Mouse (Mus musculus) kidney, embryonic 15.5 days (tissue): ENCODE measurements around the gene Slc35f6. TPM values are rescaled to one million over a fixed set of nuclear protein-coding genes. Genes with fewer than 3 reads are reported as not detected.

ENCODE experiments used
- ATAC-seq: fragments of 200-750 bp; cut with Nextera tagmentation; replicated peaks from 2 replicates; pipeline ENCODE4 v1.8.0; 2017; ENCODE audit warnings: moderate TSS enrichment; ENCODE audit not compliant: low FRiP score
- H3K27ac ChIP-seq: fragments of 300-500 bp; sonication (generic); 2 replicates; pipeline ENCODE4 v1.5.1; 2015; ENCODE audit warnings: mild to moderate bottlenecking, inconsistent platforms
- H3K27me3 ChIP-seq: fragments of 300-500 bp; sonication (generic); 2 replicates; pipeline ENCODE4 v1.6.1; 2015; ENCODE audit warnings: inconsistent platforms
- H3K36me3 ChIP-seq: fragments of 300-500 bp; sonication (generic); 2 replicates; pipeline ENCODE4 v1.6.1; 2015; ENCODE audit warnings: inconsistent platforms
- H3K4me1 ChIP-seq: fragments of 300-500 bp; sonication (generic); 2 replicates; pipeline ENCODE4 v1.6.1; 2015; ENCODE audit warnings: inconsistent platforms
- H3K4me2 ChIP-seq: fragments of 300-500 bp; sonication (generic); 2 replicates; pipeline ENCODE4 v1.6.1; 2015; ENCODE audit warnings: moderate library complexity, mild to moderate bottlenecking, inconsistent platforms
- H3K4me3 ChIP-seq: fragments of 300-500 bp; sonication (generic); replicated peaks from 2 replicates; pipeline ENCODE4 v1.5.1; 2015; ENCODE audit warnings: mild to moderate bottlenecking, inconsistent platforms
- H3K9ac ChIP-seq: fragments of 300-500 bp; sonication (generic); 2 replicates; pipeline ENCODE4 v1.6.1; 2015; ENCODE audit warnings: mild to moderate bottlenecking, inconsistent platforms
- H3K9me3 ChIP-seq: fragments of 300-500 bp; sonication (generic); replicated peaks from 2 replicates; pipeline ENCODE4 v1.6.1; 2016; ENCODE audit warnings: inconsistent platforms
- WGBS: fragments of 180-500 bp; shearing (Covaris S2); methylation state at CpG from one replicate; pipeline ENCODE4 v1.1.7; 2015; ENCODE audit warnings: mixed read lengths; 5-methylcytosine and 5-hydroxymethylcytosine counted together
- polyA plus RNA-seq: library from polyadenylated mRNA; unstranded; fragments of >200 nt; fragmentation: Nextera tagmentation; extraction: Ambion mirVana; gene quantifications from 2 replicates; pipeline ENCODE4 v1.2.1, GENCODE M21; 2015

Slc35f6 gene
- polyA plus RNA-seq: 25.7 and 27.1 TPM in 2 replicates

GRCm38 (mm10) chr5:30647815-30648560 lies at the start of gene Slc35f6:
Gene Slc35f6, plus strand, starts transcription at chr5:30647933.
- H3K27me3 ChIP-seq: no peaks in the 10 kb centered on the region
- H3K4me1 ChIP-seq: peaks cover 23% of the 10 kb centered on the region
- under 1% methylated on average over 38 of the region's 38 CpGs for WGBS
- peaks cover 6% of the 10 kb centered on the region; the same call in 1 of the 2 replicates for H3K36me3 ChIP-seq
- ATAC-seq: peak; percentile 95
- H3K9me3 ChIP-seq: no peaks in the 10 kb centered on the region
- H3K9ac ChIP-seq: peak within 1 kb of the TSS; percentile 75
- peak within 1 kb of the TSS; percentile 72 for H3K27ac ChIP-seq
- peak within 1 kb of the TSS; percentile 87 for H3K4me2 ChIP-seq
- H3K4me3 ChIP-seq: peak within 1 kb of the TSS; percentile 91

DNA sequence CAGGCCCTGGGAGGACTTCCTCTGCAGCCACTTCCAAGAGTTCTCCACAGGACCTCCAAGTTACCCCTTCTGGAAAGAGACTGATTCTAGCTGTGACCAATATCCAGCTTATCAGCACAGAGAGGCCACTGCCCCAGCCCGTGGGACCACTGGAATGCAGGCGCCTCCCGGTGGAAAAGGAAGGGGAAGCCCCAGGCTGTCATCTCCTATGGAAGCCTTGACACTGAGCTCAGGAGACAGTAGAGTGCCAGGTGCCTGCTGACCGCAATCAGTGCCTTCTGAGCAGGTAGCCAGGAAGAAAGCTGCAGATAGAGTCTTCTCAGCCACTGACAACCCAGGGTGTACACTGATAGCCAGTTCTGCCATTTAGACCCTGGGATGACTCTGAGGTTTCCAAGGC lies 46.3 kb upstream of the Slc35f6 start:
- Histone ChIP-seq H3K4me3 (no peak overlapping the region), H3K9ac (no peak overlapping the region), H3K27me3 (peaks cover 6% of the 10 kb centered on the region; the same call in 1 of the 2 replicates), H3K27ac (no peak overlapping the region), H3K4me2 (no peak overlapping the region), H3K36me3 (no peaks in the 10 kb centered on the region), H3K4me1 (peaks cover 1% of the 10 kb centered on the region; the same call in 1 of the 2 replicates), H3K9me3 (no peaks in the 10 kb centered on the region)
- WGBS: 43% methylated on average over 4 of the region's 4 CpGs
- no peak for ATAC-seq

GRCm38 (mm10) chr5:30603255-30603654 lies 44.5 kb upstream of the Slc35f6 start:
- Histone ChIP-seq H3K4me3 (no peak overlapping the region), H3K27ac (no peak overlapping the region), H3K9me3 (no peaks in the 10 kb centered on the region), H3K4me2 (no peak overlapping the region), H3K36me3 (no peaks in the 10 kb centered on the region), H3K9ac (no peak overlapping the region), H3K27me3 (peaks cover 6% of the 10 kb centered on the region; the same call in 1 of the 2 replicates), H3K4me1 (peaks cover 9% of the 10 kb centered on the region)
- no peak for ATAC-seq
- WGBS: 67% methylated on average over 3 of the region's 3 CpGs

- Histone ChIP-seq H3K27ac (no peak overlapping the region), H3K4me3 (no peak overlapping the region), H3K27me3 (peaks cover 6% of the 10 kb centered on the region; the same call in 1 of the 2 replicates), H3K4me2 (no peak overlapping the region), H3K4me1 (peaks cover 9% of the 10 kb centered on the region), H3K9me3 (no peaks in the 10 kb centered on the region), H3K36me3 (no peaks in the 10 kb centered on the region), H3K9ac (no peak overlapping the region)
- ATAC-seq: no peak
- whole genome bisulfite sequencing: 49% methylated on average over 4 of the region's 4 CpGs
These were observed 43.8 kb upstream of the Slc35f6 start for GRCm38 (mm10) chr5:30603926-30604325.

DNA sequence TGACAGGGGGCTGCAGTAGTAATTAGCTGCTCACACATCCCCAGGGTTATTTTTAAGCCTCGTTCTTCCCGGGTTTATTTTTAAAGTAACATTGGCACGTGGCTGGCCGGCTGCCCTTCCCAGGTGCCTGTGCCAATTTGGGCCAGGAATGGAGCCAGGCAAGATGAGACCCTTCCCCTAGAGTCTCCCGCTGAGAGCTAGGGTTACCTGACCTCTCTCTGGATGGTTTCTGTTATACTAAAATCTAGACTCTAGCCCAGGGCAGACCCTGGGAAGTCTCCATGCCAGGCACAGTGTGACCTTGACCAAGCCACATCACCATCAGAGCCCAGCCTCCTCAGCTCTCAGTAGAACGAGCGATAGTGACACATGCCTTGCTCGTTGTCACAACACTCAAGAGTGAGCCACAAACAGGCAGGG lies 43.0 kb upstream of the Slc35f6 start:
- Histone ChIP-seq H3K4me3 (no peak overlapping the region), H3K36me3 (no peaks in the 10 kb centered on the region), H3K9ac (no peak overlapping the region), H3K9me3 (no peaks in the 10 kb centered on the region), H3K27me3 (peaks cover 6% of the 10 kb centered on the region; the same call in 1 of the 2 replicates), H3K4me2 (no peak overlapping the region), H3K27ac (no peak overlapping the region), H3K4me1 (peaks cover 9% of the 10 kb centered on the region)
- no peak for ATAC-seq
- WGBS: 76% methylated on average over 8 of the region's 8 CpGs

- H3K36me3 ChIP-seq: no peaks in the 10 kb centered on the region
- ATAC-seq: no peak
- no peak overlapping the region for H3K9ac ChIP-seq
- H3K27ac ChIP-seq: no peak overlapping the region
- no peak overlapping the region for H3K4me2 ChIP-seq
- H3K4me3 ChIP-seq: no peak overlapping the region
- H3K4me1 ChIP-seq: peaks cover 9% of the 10 kb centered on the region
- H3K9me3 ChIP-seq: no peaks in the 10 kb centered on the region
- H3K27me3 ChIP-seq: peaks cover 6% of the 10 kb centered on the region; the same call in 1 of the 2 replicates
- WGBS: 84% methylated on average over 6 of the region's 6 CpGs
These were observed 42.1 kb upstream of the Slc35f6 start for GRCm38 (mm10) chr5:30605649-30606048.

- Histone ChIP-seq H3K4me3 (no peak overlapping the region), H3K9me3 (no peaks in the 10 kb centered on the region), H3K9ac (no peak overlapping the region), H3K27me3 (peaks cover 6% of the 10 kb centered on the region; the same call in 1 of the 2 replicates), H3K4me2 (no peak overlapping the region), H3K27ac (no peak overlapping the region), H3K36me3 (no peaks in the 10 kb centered on the region), H3K4me1 (peaks cover 9% of the 10 kb centered on the region)
- no peak for ATAC-seq
- 55% methylated on average over 16 of the region's 16 CpGs for WGBS
These were observed 41.2 kb upstream of the Slc35f6 start for GRCm38 (mm10) chr5:30606424-30607073.

DNA sequence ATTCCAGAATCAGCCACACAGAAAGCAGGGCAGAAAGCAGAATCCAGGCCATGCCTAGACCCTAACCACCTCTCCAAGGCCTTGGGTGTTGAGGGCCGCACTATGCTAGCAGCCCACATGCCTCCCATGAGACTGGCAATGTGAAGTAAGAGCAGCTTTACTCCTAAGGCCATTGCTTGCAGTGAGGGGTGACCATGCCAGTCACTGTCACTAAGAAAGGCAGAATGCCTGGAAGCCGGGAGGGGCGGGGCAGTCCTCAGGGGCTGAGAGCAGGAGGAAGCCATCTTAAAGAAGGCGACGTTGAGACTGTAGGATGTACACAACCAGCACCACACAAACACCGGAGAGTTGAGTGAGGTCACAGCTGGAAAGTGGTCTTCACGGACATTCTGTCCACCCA lies 38.6 kb upstream of the Slc35f6 start:
- Histone ChIP-seq H3K4me1 (peaks cover 13% of the 10 kb centered on the region), H3K9ac (no peak overlapping the region), H3K27me3 (peaks cover 6% of the 10 kb centered on the region; the same call in 1 of the 2 replicates), H3K4me2 (no peak overlapping the region), H3K27ac (no peak overlapping the region), H3K9me3 (no peaks in the 10 kb centered on the region), H3K36me3 (no peaks in the 10 kb centered on the region), H3K4me3 (no peak overlapping the region)
- no peak for ATAC-seq
- WGBS: 92% methylated on average over 7 of the region's 7 CpGs

GRCm38 (mm10) chr5:30609918-30610645 lies 37.7 kb upstream of the Slc35f6 start:
- ATAC-seq: no peak
- no peak overlapping the region for H3K27ac ChIP-seq
- peaks cover 21% of the 10 kb centered on the region for H3K4me1 ChIP-seq
- H3K4me3 ChIP-seq: no peak overlapping the region
- H3K9me3 ChIP-seq: no peaks in the 10 kb centered on the region
- WGBS: 80% methylated on average over 8 of the region's 8 CpGs
- H3K36me3 ChIP-seq: no peaks in the 10 kb centered on the region
- H3K27me3 ChIP-seq: peaks cover 6% of the 10 kb centered on the region; the same call in 1 of the 2 replicates
- no peak overlapping the region for H3K9ac ChIP-seq
- H3K4me2 ChIP-seq: no peak overlapping the region

DNA sequence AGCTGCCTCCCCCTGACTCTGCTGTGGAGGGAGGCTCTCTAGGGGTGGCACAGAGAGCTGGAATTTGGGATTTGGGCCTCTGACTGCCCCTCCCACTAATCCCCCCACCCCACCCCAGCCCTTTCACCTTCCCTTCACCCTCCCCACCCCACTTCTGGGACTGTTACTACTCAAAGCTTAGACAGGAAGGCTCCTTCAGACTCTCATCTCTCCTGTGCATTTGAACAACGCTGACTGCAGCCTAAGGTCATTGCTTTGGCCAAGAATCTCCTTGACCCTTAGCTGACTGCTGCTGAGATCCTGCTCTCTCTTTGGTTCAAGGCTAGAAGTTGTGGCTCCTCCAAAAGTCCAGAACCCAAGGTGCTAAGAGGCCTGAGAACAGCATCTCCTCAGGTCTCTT lies 36.6 kb upstream of the Slc35f6 start:
- Histone ChIP-seq H3K36me3 (no peaks in the 10 kb centered on the region), H3K27me3 (no peaks in the 10 kb centered on the region), H3K9me3 (no peaks in the 10 kb centered on the region), H3K9ac (no peak overlapping the region), H3K27ac (no peak overlapping the region), H3K4me2 (no peak overlapping the region), H3K4me3 (no peak overlapping the region), H3K4me1 (peaks cover 25% of the 10 kb centered on the region)
- no peak for ATAC-seq
- WGBS: 50% methylated on average over 1 of the region's 1 CpGs

DNA sequence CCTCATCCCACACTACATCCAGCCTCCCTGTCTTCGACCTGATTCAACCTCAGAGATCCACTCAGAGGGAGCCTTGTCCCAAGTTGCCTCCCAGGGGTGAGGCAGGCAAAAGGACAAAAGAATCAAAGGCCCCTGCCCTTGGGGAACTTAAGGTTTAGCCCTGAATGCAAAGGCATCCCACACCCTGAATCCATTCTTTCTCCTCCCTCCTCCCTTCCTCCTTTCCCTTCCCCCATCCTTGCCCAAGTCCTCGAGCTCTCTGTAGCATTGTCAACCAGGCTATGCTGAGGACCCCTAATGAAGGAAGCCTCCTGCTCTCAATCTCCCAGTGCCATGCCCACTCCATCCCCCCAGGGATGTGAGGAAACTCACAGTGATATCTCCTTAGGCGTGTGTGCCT lies 36.0 kb upstream of the Slc35f6 start:
- Histone ChIP-seq H3K36me3 (no peaks in the 10 kb centered on the region), H3K27ac (no peak overlapping the region), H3K4me3 (no peak overlapping the region), H3K4me1 (peaks cover 23% of the 10 kb centered on the region), H3K9ac (no peak overlapping the region), H3K4me2 (no peak overlapping the region), H3K9me3 (no peaks in the 10 kb centered on the region), H3K27me3 (no peaks in the 10 kb centered on the region)
- 51% methylated on average over 3 of the region's 3 CpGs for WGBS
- no peak for ATAC-seq

GRCm38 (mm10) chr5:30612575-30612974 lies 35.2 kb upstream of the Slc35f6 start:
- ATAC-seq: no peak
- Histone ChIP-seq H3K36me3 (no peaks in the 10 kb centered on the region), H3K4me1 (peaks cover 21% of the 10 kb centered on the region), H3K9me3 (no peaks in the 10 kb centered on the region), H3K27me3 (no peaks in the 10 kb centered on the region), H3K27ac (no peak overlapping the region), H3K4me3 (no peak overlapping the region), H3K4me2 (no peak overlapping the region), H3K9ac (no peak overlapping the region)
- WGBS: 84% methylated on average over 4 of the region's 4 CpGs
